Mouse (Mus musculus): ENCODE data around the gene Fam155a. TPM values are rescaled to one million over a fixed set of nuclear protein-coding genes. Genes with fewer than 3 reads are reported as not detected.

Fam155a gene
- total and polyA plus RNA-seq, 2 experiments from 2014 or later, result 0.04 to 1.4 TPM

- H3K4me1 ChIP-seq (ENCODE audit: control insufficient read depth, insufficient read depth), result no peaks in the 10 kb centered on the region
- H3K27ac ChIP-seq (ENCODE audit: low read depth), result no peak overlapping the region
These were observed 475.9 kb downstream of the Fam155a start for GRCm38 (mm10) chr8:9295046-9295445.

GRCm38 (mm10) chr8:9292532-9292931 is 478.4 kb downstream of the Fam155a start:
- Histone ChIP-seq H3K9ac (replicated peaks; ENCODE audit: low read depth, low read length) (no peak overlapping the region), H3K36me3 (replicated peaks; ENCODE audit: control insufficient read depth, insufficient read depth, low read length) (no peaks in the 10 kb centered on the region), H3K27ac (ENCODE audit: low read depth) (no peak overlapping the region), H3K27me3 (ENCODE audit: control insufficient read depth, insufficient read depth, low read length) (no peaks in the 10 kb centered on the region), H3K9me3 (replicated peaks; ENCODE audit: control insufficient read depth, low read length) (no peaks in the 10 kb centered on the region), H3K4me3 (ENCODE audit: low read depth, low read length) (no peak overlapping the region), H3K4me1 (ENCODE audit: control insufficient read depth, insufficient read depth) (no peaks in the 10 kb centered on the region), H3K4me2 (ENCODE audit: low read depth, low read length) (no peak overlapping the region)
- TF ChIP-seq EP300 (IDR thresholded peaks at IDR 0.05; ENCODE audit: low read depth) (no peak), CTCF (IDR thresholded peaks at IDR 0.05; ENCODE audit: low read depth) (no peak)
- ATAC-seq (ENCODE audit: insufficient read depth, low read depth), result no peak
- WGBS, result 54% methylated on average over 2 of the region's 2 CpGs
- DNase-seq (ENCODE audit: low spot score), result no peak

More at GRCm38 (mm10) chr8:9295046-9295445, 475.9 kb downstream of the Fam155a start:
- ATAC-seq (ENCODE audit: insufficient read depth, low read depth) (no peak), DNase-seq (ENCODE audit: low spot score) (no peak)
- Histone ChIP-seq H3K9me3 (replicated peaks; ENCODE audit: control insufficient read depth, low read length) (no peaks in the 10 kb centered on the region), H3K27me3 (ENCODE audit: control insufficient read depth, insufficient read depth, low read length) (no peaks in the 10 kb centered on the region), H3K9ac (replicated peaks; ENCODE audit: low read depth, low read length) (no peak overlapping the region), H3K36me3 (replicated peaks; ENCODE audit: control insufficient read depth, insufficient read depth, low read length) (no peaks in the 10 kb centered on the region), H3K4me2 (ENCODE audit: low read depth, low read length) (no peak overlapping the region), H3K4me3 (ENCODE audit: low read depth, low read length) (no peak overlapping the region)
- TF ChIP-seq CTCF (IDR thresholded peaks at IDR 0.05; ENCODE audit: low read depth), result no peak
- 59% methylated on average over 2 of the region's 2 CpGs for WGBS

- TF ChIP-seq CTCF (IDR thresholded peaks at IDR 0.05; ENCODE audit: low read depth) (no peak), EP300 (IDR thresholded peaks at IDR 0.05; ENCODE audit: low read depth) (no peak)
- ATAC-seq (ENCODE audit: insufficient read depth, low read depth), result no peak
- WGBS, result 57% methylated on average over 8 of the region's 8 CpGs
These were observed 482.8 kb downstream of the Fam155a start for GRCm38 (mm10) chr8:9288015-9288729.

GRCm38 (mm10) chr8:9274117-9274516 is 496.8 kb downstream of the Fam155a start:
- DNase-seq (ENCODE audit: low spot score) (no peak), ATAC-seq (ENCODE audit: insufficient read depth, low read depth) (no peak)
- WGBS, result 76% methylated on average over 8 of the region's 8 CpGs
- TF ChIP-seq EP300 (IDR thresholded peaks at IDR 0.05; ENCODE audit: low read depth) (no peak), CTCF (IDR thresholded peaks at IDR 0.05; ENCODE audit: low read depth) (no peak)
- H3K4me3 ChIP-seq (ENCODE audit: low read depth, low read length), result no peak overlapping the region
- no peaks in the 10 kb centered on the region for H3K4me1 ChIP-seq (ENCODE audit: control insufficient read depth, insufficient read depth)
- no peaks in the 10 kb centered on the region for H3K36me3 ChIP-seq (replicated peaks; ENCODE audit: control insufficient read depth, insufficient read depth, low read length)
- no peaks in the 10 kb centered on the region for H3K9me3 ChIP-seq (replicated peaks; ENCODE audit: control insufficient read depth, low read length)
- H3K9ac ChIP-seq (replicated peaks; ENCODE audit: low read depth, low read length), result no peak overlapping the region
- H3K4me2 ChIP-seq (ENCODE audit: low read depth, low read length), result no peak overlapping the region
- no peaks in the 10 kb centered on the region for H3K27me3 ChIP-seq (ENCODE audit: control insufficient read depth, insufficient read depth, low read length)
- no peak overlapping the region for H3K27ac ChIP-seq (ENCODE audit: low read depth)

More at GRCm38 (mm10) chr8:9288015-9288729, 482.8 kb downstream of the Fam155a start:
- H3K27ac ChIP-seq (ENCODE audit: low read depth), result no peak overlapping the region
- H3K9ac ChIP-seq (replicated peaks; ENCODE audit: low read depth, low read length), result no peak overlapping the region
- no peaks in the 10 kb centered on the region for H3K9me3 ChIP-seq (replicated peaks; ENCODE audit: control insufficient read depth, low read length)
- H3K36me3 ChIP-seq (replicated peaks; ENCODE audit: control insufficient read depth, insufficient read depth, low read length), result no peaks in the 10 kb centered on the region
- no peaks in the 10 kb centered on the region; the same call in 1 of the 2 replicates for H3K4me1 ChIP-seq (ENCODE audit: control insufficient read depth, insufficient read depth)
- H3K27me3 ChIP-seq (ENCODE audit: control insufficient read depth, insufficient read depth, low read length), result no peaks in the 10 kb centered on the region
- H3K4me2 ChIP-seq (ENCODE audit: low read depth, low read length), result no peak overlapping the region
- H3K4me3 ChIP-seq (ENCODE audit: low read depth, low read length), result no peak overlapping the region
- DNase-seq (ENCODE audit: low spot score), result no peak

- TF ChIP-seq EP300 (IDR thresholded peaks at IDR 0.05; ENCODE audit: low read depth), result no peak
- TF ChIP-seq CTCF (IDR thresholded peaks at IDR 0.05; ENCODE audit: low read depth), result no peak
- no peak for ATAC-seq (ENCODE audit: insufficient read depth, low read depth)
- H3K4me2 ChIP-seq (ENCODE audit: low read depth, low read length), result no peak overlapping the region
- no peaks in the 10 kb centered on the region for H3K36me3 ChIP-seq (replicated peaks; ENCODE audit: control insufficient read depth, insufficient read depth, low read length)
- 64% methylated on average over 8 of the region's 8 CpGs for WGBS
- no peak overlapping the region for H3K27ac ChIP-seq (ENCODE audit: low read depth)
- no peaks in the 10 kb centered on the region for H3K4me1 ChIP-seq (ENCODE audit: control insufficient read depth, insufficient read depth)
- no peaks in the 10 kb centered on the region for H3K9me3 ChIP-seq (replicated peaks; ENCODE audit: control insufficient read depth, low read length)
- no peak for DNase-seq (ENCODE audit: low spot score)
- no peak overlapping the region for H3K4me3 ChIP-seq (ENCODE audit: low read depth, low read length)
- no peak overlapping the region for H3K9ac ChIP-seq (replicated peaks; ENCODE audit: low read depth, low read length)
- H3K27me3 ChIP-seq (ENCODE audit: control insufficient read depth, insufficient read depth, low read length), result no peaks in the 10 kb centered on the region
These were observed 506.6 kb downstream of the Fam155a start for GRCm38 (mm10) chr8:9264378-9264777.

GRCm38 (mm10) chr8:9261527-9261926 is 509.4 kb downstream of the Fam155a start:
- ATAC-seq (ENCODE audit: insufficient read depth, low read depth) (no peak), DNase-seq (ENCODE audit: low spot score) (no peak)
- no peak overlapping the region for H3K27ac ChIP-seq (ENCODE audit: low read depth)
- H3K4me2 ChIP-seq (ENCODE audit: low read depth, low read length), result no peak overlapping the region
- H3K4me3 ChIP-seq (ENCODE audit: low read depth, low read length), result no peak overlapping the region
- H3K9me3 ChIP-seq (replicated peaks; ENCODE audit: control insufficient read depth, low read length), result no peaks in the 10 kb centered on the region
- 45% methylated on average over 8 of the region's 8 CpGs for WGBS
- H3K9ac ChIP-seq (replicated peaks; ENCODE audit: low read depth, low read length), result no peak overlapping the region
- H3K4me1 ChIP-seq (ENCODE audit: control insufficient read depth, insufficient read depth), result no peaks in the 10 kb centered on the region
- H3K36me3 ChIP-seq (replicated peaks; ENCODE audit: control insufficient read depth, insufficient read depth, low read length), result no peaks in the 10 kb centered on the region
- H3K27me3 ChIP-seq (ENCODE audit: control insufficient read depth, insufficient read depth, low read length), result no peaks in the 10 kb centered on the region
- TF ChIP-seq CTCF (IDR thresholded peaks at IDR 0.05; ENCODE audit: low read depth) (no peak), EP300 (IDR thresholded peaks at IDR 0.05; ENCODE audit: low read depth) (no peak)

All from heart, postnatal 0 days (tissue).